Mouse (Mus musculus): ENCODE measurements around the gene Myo16. TPM values are rescaled to one million over a fixed set of nuclear protein-coding genes. Genes with fewer than 3 reads are reported as not detected.

Gene Myo16
- total and polyA plus RNA-seq, 3 experiments, result 1.4 to 3.8 TPM; not detected in 1

DNA sequence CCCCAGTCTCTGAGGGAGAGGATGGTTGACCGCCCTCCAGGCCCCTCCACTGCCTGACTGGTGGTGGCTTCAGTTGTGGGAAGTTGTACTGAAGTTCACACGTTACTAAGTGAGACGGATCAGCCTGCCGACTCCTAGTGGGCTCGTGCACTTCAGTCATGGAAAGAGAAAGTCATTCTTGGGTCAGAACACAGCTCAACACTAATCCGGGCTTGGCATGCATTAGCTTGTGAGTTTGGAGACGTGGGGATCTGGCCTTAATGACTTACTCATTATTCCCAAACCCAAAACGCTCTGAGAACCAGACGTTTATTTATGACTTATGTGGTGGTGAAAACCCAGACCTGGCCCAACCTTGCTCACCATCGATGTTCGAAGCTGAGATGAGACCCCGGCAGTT is 263.1 kb downstream of the Myo16 start:
- Histone ChIP-seq H3K27me3 (ENCODE audit: control insufficient read depth, insufficient read depth, low read length) (no peaks in the 10 kb centered on the region), H3K79me2 (replicated peaks; ENCODE audit: control insufficient read depth, insufficient read depth, low read length) (no peaks in the 10 kb centered on the region), H3K27ac (no peak overlapping the region), H3K36me3 (ENCODE audit: control insufficient read depth, insufficient read depth, low read length) (no peaks in the 10 kb centered on the region), H3K9ac (ENCODE audit: low read depth, low read length) (no peak overlapping the region), H3K4me3 (no peak overlapping the region), H3K4me1 (ENCODE audit: control insufficient read depth, insufficient read depth, low read length) (no peaks in the 10 kb centered on the region)
- 78% methylated on average over 12 of the region's 12 CpGs for WGBS
- DNase-seq, result no peak
- intact Hi-C loops (cut with DNase I), result no loop called here
- TF ChIP-seq CTCF (IDR thresholded peaks at IDR 0.05), result no peak
- no peak for TF ChIP-seq POLR2A (IDR thresholded peaks at IDR 0.05; ENCODE audit: insufficient read depth, low read depth, low read length)
- TF ChIP-seq EP300 (IDR thresholded peaks at IDR 0.05; ENCODE audit: insufficient read depth, low read depth, low read length), result no peak

- intact Hi-C loops (cut with DNase I), result no loop called here
- no peak for DNase-seq
- 86% methylated on average over 6 of the region's 6 CpGs for WGBS
- H3K9ac ChIP-seq (ENCODE audit: low read depth, low read length), result no peak overlapping the region
- no peaks in the 10 kb centered on the region for H3K79me2 ChIP-seq (replicated peaks; ENCODE audit: control insufficient read depth, insufficient read depth, low read length)
- H3K27ac ChIP-seq, result no peak overlapping the region
- H3K4me3 ChIP-seq, result no peak overlapping the region
- H3K36me3 ChIP-seq (ENCODE audit: control insufficient read depth, insufficient read depth, low read length), result no peaks in the 10 kb centered on the region
- H3K4me1 ChIP-seq (ENCODE audit: control insufficient read depth, insufficient read depth, low read length), result no peaks in the 10 kb centered on the region
- TF ChIP-seq EP300 (IDR thresholded peaks at IDR 0.05; ENCODE audit: insufficient read depth, low read depth, low read length) (no peak), POLR2A (IDR thresholded peaks at IDR 0.05; ENCODE audit: insufficient read depth, low read depth, low read length) (no peak), CTCF (IDR thresholded peaks at IDR 0.05) (no peak)
- no peaks in the 10 kb centered on the region for H3K27me3 ChIP-seq (ENCODE audit: control insufficient read depth, insufficient read depth, low read length)
Observed at GRCm38 (mm10) chr8:10417281-10417680, 263.6 kb downstream of the Myo16 start.

DNA sequence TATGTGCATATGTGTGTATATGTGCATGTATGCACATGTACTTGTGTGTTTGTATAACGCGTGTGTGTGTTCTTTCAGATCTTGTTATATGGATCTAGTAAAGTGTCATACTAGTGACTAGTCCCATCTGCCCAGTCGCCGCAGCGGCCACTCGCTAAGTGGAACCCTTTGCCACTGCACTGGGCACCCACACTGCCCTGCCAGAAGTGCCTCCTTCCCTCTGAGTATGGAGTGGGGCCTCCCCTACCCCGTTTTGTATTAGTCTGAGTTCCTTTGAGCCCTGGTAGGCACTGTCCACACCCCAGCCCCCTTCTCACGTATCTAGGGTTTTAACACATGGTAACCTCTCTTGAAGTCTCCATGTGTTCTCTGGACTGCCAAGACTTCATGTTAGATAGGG is 264.3 kb downstream of the Myo16 start:
- H3K4me3 ChIP-seq, result no peak overlapping the region
- no peaks in the 10 kb centered on the region for H3K36me3 ChIP-seq (ENCODE audit: control insufficient read depth, insufficient read depth, low read length)

DNA sequence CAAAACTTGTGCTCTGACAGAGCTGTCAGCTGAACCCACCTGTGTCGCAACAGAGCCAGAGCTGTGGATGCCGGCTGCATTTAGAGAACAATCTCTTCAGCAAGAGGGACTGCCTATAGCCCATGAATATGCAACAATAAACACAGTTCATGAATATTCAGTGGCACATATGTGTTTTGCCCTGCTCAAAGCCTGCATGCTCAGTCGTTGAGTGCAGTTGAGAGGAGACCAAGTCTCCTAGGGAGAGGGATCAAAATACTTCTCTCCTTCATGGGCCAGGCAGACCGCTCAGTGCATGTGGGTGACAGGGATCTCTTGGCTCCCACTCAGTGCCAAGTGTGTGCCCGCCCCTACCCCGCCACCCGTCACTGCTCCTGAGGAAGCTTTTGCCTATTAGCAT is 265.3 kb downstream of the Myo16 start:
- no peaks in the 10 kb centered on the region for H3K4me1 ChIP-seq (ENCODE audit: control insufficient read depth, insufficient read depth, low read length)
- WGBS, result 62% methylated on average over 7 of the region's 7 CpGs
- no peaks in the 10 kb centered on the region for H3K27me3 ChIP-seq (ENCODE audit: control insufficient read depth, insufficient read depth, low read length)
- no peak overlapping the region for H3K9ac ChIP-seq (ENCODE audit: low read depth, low read length)
- H3K36me3 ChIP-seq (ENCODE audit: control insufficient read depth, insufficient read depth, low read length), result no peaks in the 10 kb centered on the region
- no peak overlapping the region for H3K27ac ChIP-seq
- no peak for DNase-seq
- intact Hi-C loops (cut with DNase I), result no loop called here
- TF ChIP-seq EP300 (IDR thresholded peaks at IDR 0.05; ENCODE audit: insufficient read depth, low read depth, low read length) (no peak), CTCF (IDR thresholded peaks at IDR 0.05) (no peak), POLR2A (IDR thresholded peaks at IDR 0.05; ENCODE audit: insufficient read depth, low read depth, low read length) (no peak)
- H3K79me2 ChIP-seq (replicated peaks; ENCODE audit: control insufficient read depth, insufficient read depth, low read length), result no peaks in the 10 kb centered on the region
- no peak overlapping the region for H3K4me3 ChIP-seq

More for the DNA sequence above, 264.3 kb downstream of the Myo16 start:
- WGBS, result 85% methylated on average over 8 of the region's 8 CpGs
- no peak for TF ChIP-seq CTCF (IDR thresholded peaks at IDR 0.05)
- no peak for TF ChIP-seq POLR2A (IDR thresholded peaks at IDR 0.05; ENCODE audit: insufficient read depth, low read depth, low read length)
- no peak for TF ChIP-seq EP300 (IDR thresholded peaks at IDR 0.05; ENCODE audit: insufficient read depth, low read depth, low read length)
- Histone ChIP-seq H3K4me1 (ENCODE audit: control insufficient read depth, insufficient read depth, low read length) (no peaks in the 10 kb centered on the region), H3K9ac (ENCODE audit: low read depth, low read length) (no peak overlapping the region), H3K27ac (no peak overlapping the region), H3K27me3 (ENCODE audit: control insufficient read depth, insufficient read depth, low read length) (no peaks in the 10 kb centered on the region), H3K79me2 (replicated peaks; ENCODE audit: control insufficient read depth, insufficient read depth, low read length) (no peaks in the 10 kb centered on the region)
- intact Hi-C loops (cut with DNase I), result no loop called here
- DNase-seq, result no peak

DNA sequence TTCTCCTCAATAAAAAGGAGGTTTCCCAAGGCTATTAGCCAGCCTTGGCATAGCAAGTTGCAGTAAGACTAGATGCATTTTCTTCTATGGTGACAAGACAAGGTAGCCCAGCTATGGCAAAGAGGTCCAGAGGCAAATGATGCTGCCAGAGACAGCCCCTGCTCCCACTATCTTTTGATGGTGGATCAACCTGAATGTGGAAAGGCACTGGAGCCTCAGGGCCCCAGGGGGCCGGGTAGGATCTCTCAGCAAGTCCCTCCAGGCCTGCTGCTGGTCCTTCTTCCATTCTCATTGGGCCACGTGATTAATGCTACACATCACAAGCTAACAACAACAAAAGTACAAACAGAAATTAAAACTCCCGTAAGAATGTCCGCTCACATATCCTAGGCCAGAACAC is 266.0 kb downstream of the Myo16 start:
- TF ChIP-seq POLR2A (IDR thresholded peaks at IDR 0.05; ENCODE audit: insufficient read depth, low read depth, low read length) (no peak), EP300 (IDR thresholded peaks at IDR 0.05; ENCODE audit: insufficient read depth, low read depth, low read length) (no peak), CTCF (IDR thresholded peaks at IDR 0.05) (no peak)
- Histone ChIP-seq H3K79me2 (replicated peaks; ENCODE audit: control insufficient read depth, insufficient read depth, low read length) (no peaks in the 10 kb centered on the region), H3K4me1 (ENCODE audit: control insufficient read depth, insufficient read depth, low read length) (no peaks in the 10 kb centered on the region), H3K27ac (no peak overlapping the region), H3K4me3 (no peak overlapping the region), H3K27me3 (ENCODE audit: control insufficient read depth, insufficient read depth, low read length) (no peaks in the 10 kb centered on the region), H3K36me3 (ENCODE audit: control insufficient read depth, insufficient read depth, low read length) (no peaks in the 10 kb centered on the region), H3K9ac (ENCODE audit: low read depth, low read length) (no peak overlapping the region)
- intact Hi-C loops (cut with DNase I), result no loop called here
- WGBS, result 75% methylated on average over 4 of the region's 4 CpGs
- no peak for DNase-seq

DNA sequence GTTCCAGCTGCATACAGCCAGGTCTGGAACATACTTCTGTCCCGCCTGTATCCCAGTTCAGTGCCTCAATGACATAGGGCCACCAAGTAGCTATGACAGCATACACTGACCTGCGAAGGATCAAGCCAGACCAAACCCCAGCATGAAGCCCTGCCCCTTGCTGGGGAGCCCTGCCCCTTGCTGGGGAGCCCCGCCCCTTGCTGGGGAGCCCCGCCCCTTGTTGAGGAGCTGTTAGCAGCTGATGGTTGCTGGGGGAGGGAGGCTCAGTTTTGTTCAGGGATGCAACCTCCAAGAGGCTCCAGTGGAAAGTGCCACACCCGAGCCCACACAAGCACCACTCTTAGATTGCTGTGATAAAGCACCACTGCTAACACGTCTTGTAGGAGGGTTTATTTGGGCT is 266.8 kb downstream of the Myo16 start:
- no peaks in the 10 kb centered on the region for H3K79me2 ChIP-seq (replicated peaks; ENCODE audit: control insufficient read depth, insufficient read depth, low read length)
- no peaks in the 10 kb centered on the region for H3K36me3 ChIP-seq (ENCODE audit: control insufficient read depth, insufficient read depth, low read length)
- H3K4me1 ChIP-seq (ENCODE audit: control insufficient read depth, insufficient read depth, low read length), result no peaks in the 10 kb centered on the region
- no peak overlapping the region for H3K4me3 ChIP-seq
- TF ChIP-seq EP300 (IDR thresholded peaks at IDR 0.05; ENCODE audit: insufficient read depth, low read depth, low read length) (no peak), POLR2A (IDR thresholded peaks at IDR 0.05; ENCODE audit: insufficient read depth, low read depth, low read length) (no peak), CTCF (IDR thresholded peaks at IDR 0.05) (no peak)
- intact Hi-C loops (cut with DNase I), result no loop called here
- no peak overlapping the region for H3K9ac ChIP-seq (ENCODE audit: low read depth, low read length)
- H3K27me3 ChIP-seq (ENCODE audit: control insufficient read depth, insufficient read depth, low read length), result no peaks in the 10 kb centered on the region
- no peak overlapping the region for H3K27ac ChIP-seq
- no peak for DNase-seq
- 72% methylated on average over 6 of the region's 6 CpGs for WGBS

All from heart, adult 2 months (tissue).